Mouse (Mus musculus) hindbrain, postnatal 0 days (tissue): Measurements from ENCODE around the gene Bud31. TPM values are rescaled to one million over a fixed set of nuclear protein-coding genes. Genes with fewer than 3 reads are reported as not detected.
"Not testable (repeated sequence)": the region's sequence is repeated elsewhere in the genome, so short reads cannot be mapped to it uniquely, and the experiment has no call there.

Experiments used
- ATAC-seq: fragments of 200-750 bp; cut with Nextera tagmentation; 2 replicates; pipeline ENCODE4 v1.8.0; 2017; ENCODE audit warnings: mild to moderate bottlenecking, moderate TSS enrichment, moderate library complexity
- DNase-seq: peaks from one replicate; pipeline ENCODE4 v3.0.0-alpha.2; 2015; ENCODE audit warnings: low spot score
- H3K27ac ChIP-seq: fragments of 300-500 bp; sonication (generic); 2 replicates; pipeline ENCODE4 v1.5.1; 2014; ENCODE audit warnings: mild to moderate bottlenecking
- H3K27me3 ChIP-seq: fragments of 300-500 bp; sonication (generic); 2 replicates; pipeline ENCODE4 v1.6.1; 2014; ENCODE audit warnings: low read length, mixed read lengths; ENCODE audit not compliant: insufficient read depth
- H3K36me3 ChIP-seq: fragments of 300-500 bp; sonication (generic); 2 replicates; pipeline ENCODE4 v1.6.1; 2014; ENCODE audit warnings: low read length, mixed read lengths; ENCODE audit not compliant: insufficient read depth
- H3K4me1 ChIP-seq: fragments of 300-500 bp; sonication (generic); 2 replicates; pipeline ENCODE4 v1.6.1; 2014; ENCODE audit warnings: antibody characterized with exemption, low read length, mixed read lengths; ENCODE audit not compliant: insufficient read depth
- H3K4me2 ChIP-seq: fragments of 300-500 bp; sonication (generic); 2 replicates; pipeline ENCODE4 v1.6.1; 2014; ENCODE audit warnings: low read depth, mild to moderate bottlenecking, low read length, moderate library complexity, mixed read lengths
- H3K4me3 ChIP-seq: fragments of 300-500 bp; sonication (generic); 2 replicates; pipeline ENCODE4 v1.5.1; 2014; ENCODE audit warnings: low read length
- H3K9ac ChIP-seq: fragments of 300-500 bp; sonication (generic); replicated peaks from 2 replicates; pipeline ENCODE4 v1.6.1; 2014; ENCODE audit warnings: mild to moderate bottlenecking, low read length, moderate library complexity, mixed read lengths
- H3K9me3 ChIP-seq: fragments of 300-500 bp; sonication (generic); 2 replicates; pipeline ENCODE4 v1.6.1; 2016; ENCODE audit warnings: low read length, mixed read lengths
- CTCF ChIP-seq: IDR thresholded peaks from 2 replicates; pipeline ENCODE4 v1.5.1; 2016; ENCODE audit warnings: antibody characterized with exemption, control low read depth, low read depth
- WGBS: fragments of 180-500 bp; shearing (Covaris S2); extraction: QIAGEN DNeasy Blood & Tissue Kit; methylation state at CpG from one replicate; pipeline ENCODE4 v1.1.7; 2014; 5-methylcytosine and 5-hydroxymethylcytosine counted together
- polyA plus RNA-seq: library from polyadenylated mRNA; unstranded; fragments of >200 nt; fragmentation: Nextera tagmentation; extraction: Ambion mirVana; gene quantifications from 2 replicates; pipeline ENCODE4 v1.2.1, GENCODE M21; 2015
- total RNA-seq: library from RNA; depleted of rRNA; stranded (reverse); fragments of >200 nt; gene quantifications from 2 replicates; pipeline ENCODE4 v1.2.3, GENCODE M21; 2014; rRNA removed

The Bud31 gene
- 62.5 and 63.1 TPM in 2 replicates for total RNA-seq
- 161 and 165 TPM in 2 replicates for polyA plus RNA-seq

- H3K4me1 ChIP-seq, result peaks cover 18% of the 10 kb centered on the region
- ATAC-seq (peak; percentile 95), DNase-seq (peak; percentile 97)
- peak within 1 kb of the TSS; percentile 95 for H3K27ac ChIP-seq
- no peaks in the 10 kb centered on the region for H3K27me3 ChIP-seq
- under 1% methylated on average over 82 of the region's 84 CpGs for WGBS
- peak within 1 kb of the TSS; percentile 97 for H3K4me2 ChIP-seq
- TF ChIP-seq CTCF, result peak; percentile 32
- H3K4me3 ChIP-seq, result peak within 1 kb of the TSS; percentile 99
- peak within 1 kb of the TSS; percentile 86 for H3K9ac ChIP-seq
- no peaks in the 10 kb centered on the region for H3K9me3 ChIP-seq
- peaks cover 26% of the 10 kb centered on the region for H3K36me3 ChIP-seq
Observed at GRCm38 (mm10) chr5:145139571-145140519, at the start of gene Bud31, which contains the start of gene Pdap1. TSS of gene Bud31 (plus strand) at chr5:145140362. TSS of gene Pdap1 (minus strand) at chr5:145140238.

GRCm38 (mm10) chr5:145096195-145096594 is 44.0 kb upstream of the Bud31 start:
- Histone ChIP-seq H3K4me1 (no peaks in the 10 kb centered on the region), H3K36me3 (peaks cover 79% of the 10 kb centered on the region), H3K9me3 (no peaks in the 10 kb centered on the region), H3K4me3 (no peak overlapping the region), H3K9ac (no peak overlapping the region), H3K27ac (no peak overlapping the region), H3K27me3 (no peaks in the 10 kb centered on the region), H3K4me2 (no peak overlapping the region)
- DNase-seq (no peak), ATAC-seq (no peak)
- TF ChIP-seq CTCF, result no peak
- 88% methylated on average over 4 of the region's 4 CpGs for WGBS

- H3K27ac ChIP-seq, result no peak overlapping the region
- DNase-seq (no peak), ATAC-seq (no peak)
- no peaks in the 10 kb centered on the region for H3K4me1 ChIP-seq
- H3K27me3 ChIP-seq, result no peaks in the 10 kb centered on the region
- peak; percentile 6; the same call in 1 of the 2 replicates for TF ChIP-seq CTCF
- H3K36me3 ChIP-seq, result peaks cover 77% of the 10 kb centered on the region
- H3K4me3 ChIP-seq, result no peak overlapping the region
- H3K9ac ChIP-seq, result no peak overlapping the region
- H3K9me3 ChIP-seq, result no peaks in the 10 kb centered on the region
- 94% methylated on average over 10 of the region's 10 CpGs for WGBS
- no peak overlapping the region for H3K4me2 ChIP-seq
Observed at GRCm38 (mm10) chr5:145098340-145098821, 41.8 kb upstream of the Bud31 start.

- H3K27me3 ChIP-seq, result no peaks in the 10 kb centered on the region
- no peak for DNase-seq
- no peak overlapping the region for H3K4me2 ChIP-seq
- no peaks in the 10 kb centered on the region for H3K9me3 ChIP-seq
- no peaks in the 10 kb centered on the region for H3K4me1 ChIP-seq
- H3K27ac ChIP-seq, result no peak overlapping the region
- H3K9ac ChIP-seq, result no peak overlapping the region
- TF ChIP-seq CTCF, result no peak
- ATAC-seq, result no peak
- 96% methylated on average over 9 of the region's 9 CpGs for WGBS
- peaks cover 78% of the 10 kb centered on the region for H3K36me3 ChIP-seq
- no peak overlapping the region for H3K4me3 ChIP-seq
Observed at GRCm38 (mm10) chr5:145100960-145101359, 39.2 kb upstream of the Bud31 start.

GRCm38 (mm10) chr5:145101451-145101850 is 38.7 kb upstream of the Bud31 start:
- H3K4me1 ChIP-seq, H3K4me3 ChIP-seq, H3K9ac ChIP-seq, ATAC-seq, H3K27ac ChIP-seq, DNase-seq, H3K9me3 ChIP-seq, H3K4me2 ChIP-seq, H3K27me3 ChIP-seq: not testable (repeated sequence)
- peaks cover 78% of the 10 kb centered on the region for H3K36me3 ChIP-seq
- WGBS, result 97% methylated on average over 11 of the region's 11 CpGs

GRCm38 (mm10) chr5:145102706-145103105 is 37.5 kb upstream of the Bud31 start:
- H3K27ac ChIP-seq, result no peak overlapping the region
- no peaks in the 10 kb centered on the region for H3K4me1 ChIP-seq
- H3K27me3 ChIP-seq, result no peaks in the 10 kb centered on the region
- ATAC-seq, result no peak
- DNase-seq, result no peak
- H3K4me3 ChIP-seq, result no peak overlapping the region
- peaks cover 74% of the 10 kb centered on the region for H3K36me3 ChIP-seq
- no peak for TF ChIP-seq CTCF
- no peaks in the 10 kb centered on the region for H3K9me3 ChIP-seq
- H3K4me2 ChIP-seq, result no peak overlapping the region
- 93% methylated on average over 4 of the region's 4 CpGs for WGBS
- no peak overlapping the region for H3K9ac ChIP-seq
